Mouse (Mus musculus) ovary, postnatal 36 days (tissue): ENCODE measurements around the gene Ccrl2.

Source experiments
- DNase-seq: peaks from one replicate; pipeline ENCODE4 v3.0.0; 2022; ENCODE audit warnings: low spot score, mixed read lengths

The Ccrl2 gene

DNA sequence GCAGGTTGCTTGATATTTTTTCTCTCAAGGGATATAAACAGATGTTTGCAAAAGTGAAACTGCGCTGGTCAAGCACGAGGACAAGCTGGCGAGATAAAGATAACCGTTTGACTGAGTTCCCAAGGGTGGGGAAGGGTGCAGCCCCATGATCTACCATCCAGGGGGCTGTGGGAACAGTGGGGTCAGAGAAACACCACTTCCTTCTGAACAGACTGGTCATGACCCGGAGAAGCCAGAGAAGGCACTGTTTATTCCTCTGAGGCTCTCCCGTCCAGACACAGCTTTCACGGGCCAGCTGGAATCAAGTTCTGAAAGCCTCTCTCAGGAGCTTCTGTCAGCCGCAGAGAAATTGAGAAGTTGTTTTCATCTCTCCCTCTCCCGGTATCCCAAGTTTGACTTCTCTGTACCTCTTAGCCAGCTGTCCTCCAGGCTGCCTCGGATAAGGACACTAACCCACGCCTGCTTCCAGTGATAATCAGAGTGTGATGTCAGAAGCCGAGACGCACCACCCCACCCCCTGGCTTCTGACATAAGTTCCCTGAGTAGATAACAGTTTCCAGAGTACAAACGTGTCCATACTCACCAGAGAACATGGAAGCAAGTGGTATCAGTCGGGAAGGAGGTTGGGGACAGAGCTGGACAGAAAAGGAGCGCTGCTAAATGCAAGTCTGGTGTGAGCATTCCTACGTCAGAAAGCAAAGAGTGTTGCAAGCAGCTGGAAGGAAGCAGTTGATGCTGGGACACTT is at the start of gene Ccrl2:
TSS of gene Ccrl2 (minus strand) at position 722 of the 746 bp plus-strand sequence.
- DNase-seq, result peak; percentile 22

DNA sequence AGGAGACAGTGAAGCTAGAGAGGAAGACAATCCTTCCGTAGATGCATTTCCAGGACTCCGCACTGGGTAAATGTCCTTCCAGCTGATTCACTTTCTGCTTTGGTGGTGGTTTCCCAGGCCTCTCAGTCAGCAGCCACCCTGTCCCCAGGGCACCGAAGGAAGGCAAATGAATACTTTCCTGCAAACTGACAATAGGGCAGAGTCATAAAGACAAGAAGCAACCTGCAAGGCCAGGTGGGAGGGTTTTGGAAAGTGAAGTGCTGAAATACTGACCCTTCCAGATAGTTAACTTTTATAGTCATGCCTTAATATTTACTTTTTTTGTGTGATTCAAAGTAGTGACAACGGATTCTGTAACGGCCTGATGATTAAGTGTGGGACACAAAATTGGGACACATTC is 46.6 kb upstream of the Ccrl2 start:
- DNase-seq, result no peak

DNA sequence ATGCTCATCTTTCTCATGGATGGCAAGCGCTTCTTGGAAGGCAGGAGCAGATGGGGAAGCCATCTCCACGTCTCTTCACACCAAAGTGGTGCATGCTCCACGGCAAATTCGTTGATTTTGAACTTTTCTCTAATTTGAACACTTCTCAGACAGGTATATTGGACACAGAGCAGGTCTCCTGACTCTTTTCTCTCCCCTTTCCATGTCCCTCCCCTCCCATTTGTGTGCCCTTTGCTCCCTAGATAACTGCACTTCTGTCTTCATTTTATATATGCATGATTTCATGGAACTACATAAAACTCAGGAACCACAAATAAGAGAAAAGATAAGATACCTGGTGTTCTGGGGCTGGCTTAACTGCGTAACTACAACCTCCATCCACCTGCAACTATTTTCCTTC is 46.0 kb upstream of the Ccrl2 start:
- no peak for DNase-seq

DNA sequence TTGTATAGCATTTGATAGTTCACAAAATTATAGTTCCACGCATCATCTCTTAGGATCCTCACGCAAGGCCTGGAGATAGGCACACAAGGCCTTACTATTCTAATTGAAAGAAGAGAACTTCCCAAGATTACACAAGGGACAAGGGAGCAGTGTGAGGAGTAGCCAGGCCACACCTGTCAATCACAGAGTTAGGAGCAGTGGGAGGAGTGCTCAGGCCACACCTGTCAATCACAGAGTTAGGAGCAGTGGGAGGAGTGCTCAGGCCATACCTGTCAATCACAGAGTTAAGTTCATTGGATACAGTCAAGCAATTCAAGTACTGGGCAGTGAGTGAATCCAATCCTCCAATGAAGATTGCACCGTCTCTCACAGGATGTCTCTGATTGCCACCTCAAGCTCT is 43.1 kb upstream of the Ccrl2 start:
- DNase-seq, result no peak

DNA sequence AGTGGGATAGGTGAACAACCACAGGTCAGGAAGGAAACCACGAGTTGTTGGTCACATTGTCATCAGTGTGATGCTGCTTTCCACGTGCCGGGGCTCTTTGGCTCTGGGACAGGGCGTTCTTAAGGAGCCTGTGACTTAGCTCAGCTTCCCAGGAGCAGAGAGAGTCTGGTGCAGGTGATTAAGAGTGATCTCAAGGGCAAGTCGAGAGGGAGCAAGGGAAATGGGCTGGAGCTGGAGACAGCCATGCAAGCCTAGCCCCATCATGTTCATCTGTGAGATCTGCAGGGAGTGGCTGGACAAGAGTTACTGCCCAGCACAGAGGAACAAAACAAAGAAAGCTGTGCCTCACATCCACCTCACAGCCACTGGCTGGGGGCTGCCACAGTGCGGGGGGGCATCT is 40.2 kb upstream of the Ccrl2 start:
- no peak for DNase-seq

DNA sequence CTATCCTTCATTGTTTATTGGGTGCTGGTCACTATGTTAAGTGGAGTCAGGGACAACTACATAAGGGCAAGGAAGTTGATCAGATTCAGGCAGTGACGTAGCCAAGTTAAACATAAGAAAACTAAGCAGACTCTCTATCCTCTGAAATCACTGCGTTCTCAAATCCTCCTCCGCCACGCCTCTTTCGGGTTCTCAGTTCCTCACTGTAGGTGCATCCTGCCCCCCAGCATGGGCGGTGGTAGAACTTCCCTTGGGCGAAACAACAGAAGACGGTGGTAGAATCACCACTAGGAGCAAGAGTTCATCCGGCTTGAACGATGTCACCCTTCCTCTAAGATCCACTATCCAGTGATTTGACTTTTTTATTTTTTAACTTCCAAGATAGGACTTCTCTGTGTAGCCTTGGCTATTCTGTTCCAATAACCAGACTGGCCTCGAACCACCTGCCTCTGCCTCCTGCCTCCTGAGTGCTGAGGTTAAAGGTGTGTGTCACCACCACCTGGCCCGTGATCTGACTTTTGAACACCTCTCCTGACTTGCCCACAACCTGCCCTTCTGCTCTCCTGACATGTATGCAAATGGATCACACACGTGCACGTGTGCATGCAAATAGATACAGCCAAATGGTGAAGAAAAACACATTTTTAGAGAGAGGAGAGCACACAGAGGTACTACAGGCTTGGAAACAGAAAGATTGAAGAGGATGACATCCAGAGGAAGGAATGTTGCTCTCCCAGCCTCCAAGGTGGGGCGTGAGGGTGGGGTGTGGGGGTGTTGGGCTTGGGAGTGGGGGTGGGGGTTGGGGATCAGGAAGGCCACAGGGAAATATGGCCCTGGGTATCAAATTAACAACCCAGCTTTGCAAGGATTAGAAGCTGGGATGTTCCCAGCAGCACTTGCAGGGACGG is 39.4 kb upstream of the Ccrl2 start:
- no peak for DNase-seq

DNA sequence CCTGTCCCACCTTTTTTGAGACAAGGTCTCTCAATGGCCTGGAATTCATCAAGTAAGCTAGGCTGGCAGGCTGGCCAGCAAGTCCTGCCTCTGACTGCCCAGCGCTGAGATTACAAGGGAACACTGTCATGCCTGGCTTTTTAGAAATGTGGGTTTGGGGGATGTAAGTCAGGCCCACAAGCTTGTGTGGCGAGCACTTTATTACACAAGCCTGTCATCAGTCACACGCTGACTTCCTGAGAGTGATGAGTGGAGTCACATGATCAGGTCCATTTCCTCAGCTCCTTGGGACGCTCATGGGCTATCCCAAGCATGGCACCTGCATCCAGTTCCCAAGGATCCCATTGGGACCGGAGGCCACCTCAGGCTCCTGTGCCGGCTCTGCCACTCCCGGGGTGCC is 38.4 kb upstream of the Ccrl2 start:
- DNase-seq, result no peak

DNA sequence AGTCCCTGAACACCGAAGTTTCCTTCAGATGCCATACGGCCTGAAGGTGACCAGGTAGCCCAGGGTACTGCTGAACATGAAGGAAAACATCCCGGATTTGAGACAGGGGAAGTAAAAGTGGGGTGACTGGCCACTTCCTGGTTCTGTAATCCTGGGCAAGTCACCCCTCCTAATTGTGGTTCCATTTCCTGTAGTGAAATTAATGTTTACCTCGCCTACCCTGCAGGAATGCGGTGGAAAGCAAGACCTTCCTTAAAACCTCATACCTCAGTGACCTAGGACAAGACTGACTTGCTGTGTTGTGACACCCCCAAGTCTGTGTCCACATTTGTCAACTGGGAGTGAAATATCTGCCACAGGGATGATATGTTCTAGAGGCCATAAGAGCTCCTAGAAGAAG is 37.3 kb upstream of the Ccrl2 start:
- DNase-seq, result no peak

DNA sequence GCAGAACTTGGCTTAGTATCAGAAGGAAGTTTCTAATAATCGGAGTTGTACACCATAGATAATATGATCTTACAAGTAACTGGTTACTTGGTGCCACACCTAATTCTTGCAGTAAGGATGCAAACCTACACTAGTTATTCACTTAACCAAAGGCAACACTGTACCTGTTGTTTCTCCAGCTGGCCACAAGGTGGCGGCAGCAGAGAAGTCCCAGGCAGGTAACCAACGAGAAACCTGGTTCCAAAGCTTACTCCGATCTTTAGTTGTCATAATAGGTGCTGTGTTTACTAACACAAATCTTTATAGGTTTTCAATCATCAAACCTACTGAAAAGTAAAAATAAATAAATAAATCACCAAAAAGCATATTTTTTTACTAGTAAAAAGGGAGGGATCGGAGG is 35.8 kb upstream of the Ccrl2 start:
- peak; percentile 59 for DNase-seq

DNA sequence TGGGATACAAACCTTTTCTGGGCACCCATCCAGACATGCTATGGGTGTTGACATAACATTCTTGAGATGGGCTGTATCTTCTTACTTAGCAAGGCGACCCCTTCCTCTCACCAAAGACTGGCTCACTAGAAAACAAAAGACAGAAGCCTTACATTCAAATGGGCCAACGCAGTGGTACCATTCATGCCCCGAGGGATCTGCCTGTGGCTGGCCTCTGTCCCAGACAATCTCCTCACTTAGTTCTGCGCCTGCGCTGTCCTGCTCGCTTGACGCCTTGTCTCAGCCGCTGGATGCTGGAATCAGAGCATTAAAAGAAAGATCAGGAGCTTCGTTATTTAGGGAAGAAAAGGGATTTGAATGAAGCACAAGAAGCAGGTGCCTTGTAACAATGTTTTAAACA is 35.3 kb upstream of the Ccrl2 start:
- no peak for DNase-seq

DNA sequence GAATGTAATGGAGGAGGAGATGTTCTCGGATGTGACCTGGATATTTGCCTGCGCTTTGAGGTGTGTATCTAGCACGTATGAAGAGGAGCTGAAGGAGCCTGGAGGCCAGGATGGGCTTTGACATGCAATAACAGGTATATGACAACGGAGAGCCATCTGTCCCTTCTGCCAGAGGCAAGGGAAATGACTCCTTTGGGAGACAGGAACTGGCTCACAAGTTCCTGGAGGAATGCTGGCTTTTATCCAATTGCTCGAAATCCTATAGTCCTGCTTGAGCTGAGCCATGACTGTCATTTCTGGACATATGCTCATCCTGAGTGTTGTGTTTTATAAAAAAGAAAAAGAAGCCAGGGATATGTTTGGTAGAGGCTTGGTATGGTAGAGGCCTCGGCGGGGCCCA is 31.6 kb upstream of the Ccrl2 start:
- no peak for DNase-seq

DNA sequence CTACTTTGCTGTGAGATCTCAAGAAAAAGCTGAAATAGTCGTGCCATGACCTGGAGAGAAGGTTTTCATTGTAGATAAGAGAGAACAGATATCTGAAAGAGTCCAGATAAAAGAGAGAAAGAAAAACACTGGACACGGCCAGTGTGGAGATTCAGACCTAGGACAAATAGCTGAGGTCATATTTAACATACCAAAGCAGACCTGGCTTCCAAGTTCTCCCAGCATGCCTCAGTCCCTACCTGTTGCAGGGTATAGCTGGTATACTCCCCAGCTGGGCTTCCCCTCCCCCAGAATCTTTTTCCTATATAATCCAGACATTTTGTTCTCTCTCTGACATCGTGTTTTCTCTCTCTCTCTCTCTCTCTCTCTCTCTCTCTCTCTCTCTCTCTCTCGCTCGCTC is 30.6 kb upstream of the Ccrl2 start:
- no peak for DNase-seq

DNA sequence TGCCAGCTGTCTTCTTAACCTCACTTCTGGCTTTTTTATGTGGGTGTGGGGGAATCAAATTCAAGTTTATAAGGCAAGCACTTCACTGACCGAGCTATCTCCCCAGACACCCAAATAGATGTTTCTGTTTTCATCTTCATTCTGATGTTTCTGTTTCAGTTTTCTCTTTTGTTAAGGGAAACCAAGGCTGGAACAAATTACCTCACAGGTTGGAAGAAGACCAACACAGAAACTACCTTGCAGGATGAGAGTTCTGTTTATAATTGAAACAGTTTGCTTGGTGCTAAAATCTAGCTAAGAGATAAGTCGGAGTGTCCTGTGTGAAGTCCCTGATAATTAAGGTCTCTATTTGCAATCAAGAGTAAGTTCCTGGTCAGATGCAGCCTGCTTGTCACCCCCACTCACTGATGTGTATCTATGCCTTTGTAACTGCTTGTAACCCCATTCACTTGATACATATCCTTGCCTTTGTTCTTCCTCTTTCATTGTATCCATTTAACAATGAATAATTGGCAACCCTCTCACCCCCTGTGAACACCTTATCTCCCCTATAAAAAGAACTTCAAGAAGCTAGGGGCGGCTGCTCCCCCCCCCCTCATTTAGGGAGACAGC is 29.8 kb upstream of the Ccrl2 start:
- no peak for DNase-seq

DNA sequence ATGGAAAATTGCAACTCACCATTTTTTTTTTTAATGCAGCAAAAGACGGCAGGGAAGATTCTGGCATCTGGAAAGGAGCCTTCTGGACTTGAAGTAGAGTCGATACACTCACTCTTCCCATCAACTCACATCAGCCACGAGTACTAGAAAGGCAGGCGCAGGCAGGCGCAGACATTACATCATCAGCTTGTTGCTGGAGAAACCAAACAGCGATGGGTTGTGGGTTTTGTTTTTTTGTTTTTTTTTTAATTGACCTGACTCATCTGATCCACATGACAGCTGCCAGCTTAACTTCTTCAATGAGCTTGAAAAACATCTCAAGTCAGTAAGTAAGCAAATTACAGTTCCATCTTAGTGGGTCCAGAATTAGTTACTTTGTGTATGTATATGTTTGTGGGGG is 28.8 kb upstream of the Ccrl2 start:
- DNase-seq, result no peak

DNA sequence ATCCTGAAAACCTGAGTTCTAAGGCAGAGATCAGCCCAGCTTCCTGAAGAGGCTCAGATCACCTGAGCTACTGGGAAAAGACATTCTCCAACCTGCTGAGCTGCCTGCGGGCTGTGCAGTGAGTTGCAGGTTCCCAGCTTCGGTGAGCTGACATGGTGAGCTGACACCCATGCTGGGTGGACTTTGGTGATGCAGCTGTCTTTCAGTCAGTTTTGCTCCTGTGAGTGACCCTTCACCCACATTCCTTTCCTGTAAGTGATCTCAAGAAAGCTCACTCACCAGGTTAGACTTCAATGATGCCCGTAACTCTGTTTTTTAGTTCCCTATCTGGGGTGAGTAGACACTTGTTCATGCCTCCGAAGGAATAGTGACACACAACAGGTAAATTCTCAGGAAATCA is 28.0 kb upstream of the Ccrl2 start:
- no peak for DNase-seq

DNA sequence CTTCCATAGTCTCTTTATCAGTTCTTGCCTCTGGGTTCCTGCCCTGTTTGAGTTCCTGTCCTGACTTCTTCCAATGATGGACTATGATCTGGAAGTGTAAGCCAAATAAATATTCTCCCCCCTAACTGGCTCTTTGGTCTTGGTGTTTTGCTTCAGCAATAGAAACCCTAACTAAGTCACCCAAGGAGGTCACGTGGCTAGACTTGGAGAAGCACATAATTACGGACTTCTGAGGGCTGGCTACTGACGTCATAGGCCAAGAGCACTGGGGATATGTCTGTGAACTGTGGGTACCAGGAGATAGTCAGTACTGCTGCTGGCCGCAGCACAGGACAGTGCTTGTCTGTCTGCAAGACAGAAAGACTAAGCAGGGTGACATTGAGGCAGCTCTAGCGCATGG is 24.4 kb upstream of the Ccrl2 start:
- DNase-seq, result no peak

DNA sequence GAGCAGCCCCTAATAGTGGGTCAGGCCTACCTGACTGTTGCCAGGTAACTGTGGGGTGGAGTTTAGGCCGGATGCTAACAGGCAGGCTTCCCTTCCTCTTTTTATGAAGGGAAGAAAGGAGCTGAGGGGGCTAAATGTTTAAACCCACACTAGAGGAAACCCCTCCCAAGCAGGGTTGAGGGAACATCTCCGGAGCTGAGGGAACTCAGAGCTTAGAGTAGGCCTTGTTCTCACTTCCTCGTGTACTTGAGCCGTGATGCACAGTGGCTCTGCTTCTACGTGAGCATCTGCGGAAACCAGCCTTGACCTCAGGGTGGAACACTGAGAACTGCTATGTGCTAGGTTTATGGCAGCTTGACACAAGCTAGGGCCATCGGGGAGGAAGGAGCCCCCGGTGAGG is 23.5 kb upstream of the Ccrl2 start:
- no peak for DNase-seq

DNA sequence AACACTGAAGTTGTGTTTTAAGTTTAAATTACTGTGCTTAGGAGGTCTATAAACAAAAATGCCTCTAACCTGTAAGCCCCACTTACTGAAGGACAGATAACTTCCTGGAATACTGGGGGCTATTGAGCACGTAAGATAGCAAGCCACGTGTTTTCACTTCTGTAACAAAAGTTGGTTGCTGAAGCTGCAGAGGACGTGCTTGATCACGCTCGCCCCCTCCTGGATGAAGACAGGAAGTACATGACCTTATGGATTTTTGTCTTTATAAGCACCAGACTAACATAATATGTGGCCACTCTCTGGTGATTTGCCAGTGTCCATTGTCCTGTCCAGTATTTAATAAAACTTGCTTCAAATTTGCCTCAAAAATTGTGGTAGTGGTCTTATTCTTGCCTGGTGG is 20.4 kb upstream of the Ccrl2 start:
- DNase-seq, result no peak

DNA sequence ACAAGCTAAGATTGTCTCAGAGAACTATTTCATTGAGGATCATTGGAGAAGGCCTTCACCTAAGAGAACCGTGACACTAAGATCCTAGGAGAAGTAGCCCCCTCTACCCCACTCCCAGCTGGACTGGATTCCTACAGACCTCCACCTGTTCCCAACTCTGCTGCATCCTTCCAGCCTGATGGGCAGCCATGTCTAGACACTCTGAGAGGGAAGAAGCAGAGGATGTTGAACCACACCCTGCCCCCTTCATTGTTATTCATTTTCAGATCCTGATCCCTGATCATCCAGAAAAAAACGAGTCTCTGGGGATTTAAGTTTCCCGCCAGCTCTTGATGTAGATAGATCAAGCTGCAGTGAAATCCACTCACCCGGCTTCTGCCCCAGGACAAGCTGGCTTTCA is 15.7 kb upstream of the Ccrl2 start:
- no peak for DNase-seq

DNA sequence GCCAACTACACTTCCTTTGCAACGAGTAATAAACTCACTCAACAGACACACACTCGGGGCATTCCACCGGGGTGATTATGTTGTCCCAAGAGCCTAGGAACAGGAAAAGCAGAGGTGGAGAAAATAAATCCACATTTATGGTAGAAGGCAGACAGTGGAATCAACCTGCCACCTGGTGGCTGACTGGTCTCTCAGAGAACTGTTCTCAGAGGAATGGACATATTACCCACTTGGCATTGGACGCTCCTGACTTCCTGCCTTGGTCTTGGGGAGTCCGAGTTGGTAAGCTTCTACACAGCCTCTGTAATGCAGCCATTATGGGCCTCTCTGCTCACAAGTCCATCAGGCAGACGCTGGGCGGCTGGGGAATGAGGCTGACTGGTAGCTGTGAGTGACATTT is 14.9 kb upstream of the Ccrl2 start:
- DNase-seq, result peak; percentile 46

DNA sequence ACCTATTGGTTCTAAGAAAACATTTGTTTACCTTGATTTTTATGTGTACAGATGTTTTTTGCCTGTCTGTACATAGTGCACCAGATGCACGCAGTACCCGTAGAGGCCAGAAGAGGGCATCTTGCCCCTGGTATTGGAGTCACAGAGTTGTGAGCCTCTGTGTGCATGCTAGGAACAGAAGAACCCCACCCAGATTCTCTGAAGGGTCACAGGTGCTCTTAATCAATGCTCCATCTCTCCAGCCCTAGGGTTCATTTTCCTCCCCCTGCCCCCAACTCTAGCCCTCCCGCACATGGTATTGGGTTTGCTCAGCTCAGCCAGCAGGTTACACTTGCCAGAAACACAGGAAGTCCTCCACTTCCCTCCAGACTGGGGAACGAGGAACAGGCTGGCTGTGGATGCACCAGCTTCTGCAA is 13.2 kb upstream of the Ccrl2 start:
- peak; percentile 41 for DNase-seq

DNA sequence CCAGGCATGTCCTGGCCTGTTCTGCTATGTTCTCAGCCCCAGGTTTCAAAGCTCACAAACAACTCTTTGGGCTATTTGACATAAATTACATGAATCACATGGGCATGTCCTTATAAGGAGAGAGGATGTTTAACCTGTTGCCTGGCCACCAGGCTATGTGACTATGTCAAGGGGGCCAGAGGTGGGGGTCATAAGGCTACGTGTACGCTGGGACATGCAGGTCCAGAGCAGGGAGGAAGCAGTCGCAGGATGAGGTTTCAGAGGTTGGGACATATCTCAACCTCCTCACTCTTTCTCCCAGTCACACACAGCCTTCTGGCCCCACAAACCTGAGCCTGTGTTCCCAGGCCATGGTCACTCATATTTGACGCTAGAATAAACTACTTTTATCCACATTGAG is 9.7 kb upstream of the Ccrl2 start:
- DNase-seq, result no peak

DNA sequence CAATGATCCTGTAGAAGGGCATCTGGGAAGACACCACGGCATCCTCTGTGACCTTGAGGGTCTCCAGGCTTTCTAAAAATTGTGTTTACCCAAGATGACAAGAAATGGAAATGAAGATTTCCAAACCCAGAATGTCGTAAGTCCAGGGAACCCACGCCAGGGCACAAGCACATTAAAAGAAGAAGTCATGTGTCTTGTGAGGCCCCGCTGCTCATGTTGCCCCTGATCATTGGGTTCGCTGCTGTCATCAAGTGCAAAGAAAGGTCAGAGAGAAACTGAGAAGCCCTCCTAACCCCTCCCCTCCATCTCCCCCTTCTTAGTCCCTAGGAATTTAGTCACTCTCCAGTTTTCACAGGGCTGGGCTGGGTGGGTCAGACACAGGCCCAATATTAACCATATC is 5.5 kb upstream of the Ccrl2 start:
- no peak for DNase-seq
